Mouse (Mus musculus) thymus, adult 2 months (tissue): Measurements from ENCODE around the gene Foxi3. TPM values are rescaled to one million over a fixed set of nuclear protein-coding genes. Genes with fewer than 3 reads are reported as not detected.

Source experiments
- DNase-seq: peaks from one replicate; pipeline ENCODE4 v3.0.0; 2021
- H3K27ac ChIP-seq: fragments of 200-500 bp; 2 replicates; pipeline ENCODE4 v1.5.1; 2012; ENCODE audit warnings: low read length, control low read depth; ENCODE audit not compliant: control insufficient read depth, insufficient read depth
- H3K27me3 ChIP-seq: fragments of 200-500 bp; 2 replicates; pipeline ENCODE4 v1.6.1; 2012; ENCODE audit warnings: mild to moderate bottlenecking, low read length, moderate library complexity, mixed read lengths; ENCODE audit not compliant: control insufficient read depth, insufficient read depth
- H3K36me3 ChIP-seq: fragments of 200-500 bp; 2 replicates; pipeline ENCODE4 v1.6.1; 2012; ENCODE audit warnings: mild to moderate bottlenecking, low read length, moderate library complexity; ENCODE audit not compliant: control insufficient read depth, insufficient read depth
- H3K4me1 ChIP-seq: fragments of 200-500 bp; replicated peaks from 2 replicates; pipeline ENCODE4 v1.6.1; 2012; ENCODE audit warnings: low read length; ENCODE audit not compliant: control insufficient read depth, insufficient read depth
- H3K4me3 ChIP-seq: fragments of 200-500 bp; 2 replicates; pipeline ENCODE4 v1.5.1; 2012; ENCODE audit warnings: mild to moderate bottlenecking, low read length, control low read depth, moderate library complexity; ENCODE audit not compliant: control insufficient read depth, insufficient read depth
- CTCF ChIP-seq: fragments of 200-500 bp; IDR thresholded peaks from 2 replicates; pipeline ENCODE4 v1.5.1; 2012; ENCODE audit warnings: mild to moderate bottlenecking, control low read depth, low read length, moderate library complexity, borderline replicate concordance; ENCODE audit not compliant: control insufficient read depth, poor library complexity, insufficient read depth; ENCODE audit errors: extremely low read depth
- POLR2A ChIP-seq: fragments of 200-500 bp; IDR thresholded peaks from 2 replicates; pipeline ENCODE4 v1.6.1; 2012; ENCODE audit warnings: mild to moderate bottlenecking, low read length, control low read depth, moderate library complexity; ENCODE audit not compliant: control insufficient read depth, poor library complexity, insufficient read depth; ENCODE audit errors: extremely low read depth
- WGBS: fragments of 180-500 bp; shearing (Covaris S2); methylation state at CpG from one replicate; pipeline ENCODE4 v1.1.7; 2018; 5-methylcytosine and 5-hydroxymethylcytosine counted together
- polyA plus RNA-seq: library from polyadenylated mRNA; depleted of rRNA; stranded (reverse); fragments of >200 nt; gene quantifications from 2 replicates; pipeline ENCODE4 v1.2.3, GENCODE M21; 2012; rRNA removed

The Foxi3 gene
- polyA plus RNA-seq, 1 experiment = 0.08 TPM

- TF ChIP-seq POLR2A (no peak), CTCF (no peak)
- Histone ChIP-seq H3K4me3 (no peak overlapping the region), H3K27me3 (no peaks in the 10 kb centered on the region), H3K4me1 (no peaks in the 10 kb centered on the region), H3K27ac (no peak overlapping the region), H3K36me3 (no peaks in the 10 kb centered on the region)
- no peak for DNase-seq
- 84% methylated on average over 1 of the region's 1 CpGs for WGBS
These were observed 26.1 kb downstream of the Foxi3 start for GRCm38 (mm10) chr6:70982416-70982815.

DNA sequence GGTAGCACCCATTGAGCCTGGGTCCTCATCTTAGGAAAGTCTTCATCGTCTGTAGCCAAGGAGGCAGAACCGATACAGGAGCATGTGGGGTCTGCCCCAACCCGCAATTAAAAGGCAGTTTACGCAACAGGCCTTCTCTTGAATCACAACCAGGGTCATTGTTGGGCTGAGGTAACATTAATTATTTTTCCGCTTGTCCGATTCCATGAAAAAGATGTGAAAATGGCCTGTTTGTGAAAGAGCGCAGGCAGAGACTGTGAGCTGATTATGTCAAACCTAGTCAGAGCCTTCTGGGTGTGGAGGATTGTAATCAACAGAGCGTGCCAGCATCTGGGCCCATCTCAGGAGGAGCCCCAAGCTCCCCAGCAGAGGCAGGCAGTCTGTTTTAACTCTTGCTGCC, 30.4 kb downstream of the Foxi3 start:
- DNase-seq = no peak
- Histone ChIP-seq H3K4me3 (no peak overlapping the region), H3K27me3 (no peaks in the 10 kb centered on the region), H3K27ac (no peak overlapping the region), H3K4me1 (no peaks in the 10 kb centered on the region), H3K36me3 (no peaks in the 10 kb centered on the region)
- WGBS = 96% methylated on average over 8 of the region's 8 CpGs
- TF ChIP-seq POLR2A (no peak), CTCF (no peak)

DNA sequence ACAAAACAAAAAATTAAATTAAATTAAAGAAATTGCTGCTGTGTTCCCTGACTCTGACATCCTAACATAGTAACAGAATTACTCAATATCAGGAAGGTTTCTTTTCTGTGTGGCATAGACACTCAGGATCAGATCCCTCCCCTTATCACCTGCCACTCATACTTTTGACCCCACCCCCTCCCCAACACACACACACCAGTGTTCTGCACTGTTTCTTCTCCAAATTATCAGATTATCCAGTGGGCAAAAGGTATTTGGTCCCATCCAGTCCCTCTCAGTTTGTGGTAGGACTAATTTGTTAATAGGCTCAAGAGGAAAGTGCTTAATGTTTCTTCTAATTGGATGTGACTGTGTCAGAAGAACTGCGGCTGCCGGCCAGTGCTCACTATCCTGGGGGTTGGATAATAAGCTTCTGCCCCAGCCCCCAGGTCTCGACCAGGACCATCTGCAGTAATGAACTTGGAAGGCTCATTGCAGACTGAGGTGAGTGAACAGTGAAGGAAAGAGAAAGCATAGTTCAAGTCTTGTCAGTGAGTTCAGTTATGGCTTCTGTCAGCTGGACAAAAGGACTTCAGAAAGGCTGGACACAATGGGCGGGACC, 39.9 kb downstream of the Foxi3 start:
- no peaks in the 10 kb centered on the region for H3K4me1 ChIP-seq
- no peaks in the 10 kb centered on the region for H3K27me3 ChIP-seq
- H3K4me3 ChIP-seq = no peak overlapping the region
- WGBS = 90% methylated on average over 4 of the region's 4 CpGs
- no peak overlapping the region for H3K27ac ChIP-seq
- no peak for DNase-seq
- H3K36me3 ChIP-seq = no peaks in the 10 kb centered on the region
- TF ChIP-seq POLR2A (no peak), CTCF (no peak)

GRCm38 (mm10) chr6:71002656-71003055, 46.3 kb downstream of the Foxi3 start:
- TF ChIP-seq CTCF = no peak
- TF ChIP-seq POLR2A = no peak
- no peaks in the 10 kb centered on the region for H3K4me1 ChIP-seq
- no peak overlapping the region for H3K27ac ChIP-seq
- H3K36me3 ChIP-seq = no peaks in the 10 kb centered on the region
- 93% methylated on average over 2 of the region's 2 CpGs for WGBS
- no peak overlapping the region for H3K4me3 ChIP-seq
- DNase-seq = no peak
- H3K27me3 ChIP-seq = no peaks in the 10 kb centered on the region

DNA sequence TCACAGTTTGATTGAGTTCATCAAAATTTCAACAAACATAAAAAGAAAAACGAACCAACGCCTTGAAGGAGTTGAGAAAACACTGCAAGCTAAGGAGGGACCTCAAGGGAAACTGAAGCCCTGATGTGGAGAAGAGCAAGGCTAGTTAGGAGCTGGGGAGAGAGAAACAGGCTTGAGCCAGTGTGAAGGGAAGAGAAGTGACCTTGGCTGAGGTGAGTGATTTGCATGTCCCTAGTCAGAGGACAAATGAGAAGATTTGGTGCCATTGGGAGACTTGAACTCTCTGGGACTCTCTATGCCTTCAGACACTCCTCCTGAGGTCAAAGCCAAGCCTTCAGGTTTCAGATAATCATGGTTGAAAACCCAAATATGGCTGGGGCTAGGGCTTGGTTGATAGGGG, 47.8 kb downstream of the Foxi3 start:
- WGBS = 95% methylated on average over 2 of the region's 2 CpGs
- no peak overlapping the region for H3K27ac ChIP-seq
- H3K4me1 ChIP-seq = no peaks in the 10 kb centered on the region
- TF ChIP-seq CTCF (no peak), POLR2A (no peak)
- no peaks in the 10 kb centered on the region for H3K27me3 ChIP-seq
- no peaks in the 10 kb centered on the region for H3K36me3 ChIP-seq
- DNase-seq = no peak
- H3K4me3 ChIP-seq = no peak overlapping the region

Other genes starting within 250 kb of the Foxi3 start
- gene Rpia, start 164.3 kb upstream of the Foxi3 start, polyA plus RNA-seq = 15.7 and 20.0 TPM in 2 replicates
- gene Eif2ak3, start 112.0 kb upstream of the Foxi3 start, polyA plus RNA-seq = 25.9 and 33.0 TPM in 2 replicates
- 0.26 TPM in 1 of 2 replicates, not detected in the other for gene Tex37, start 37.6 kb upstream of the Foxi3 start, polyA plus RNA-seq
- 3.9 and 4.6 TPM in 2 replicates for gene Thnsl2, start 187.9 kb downstream of the Foxi3 start, polyA plus RNA-seq
- 0.47 and 2.2 TPM in 2 replicates for gene Fabp1, start 243.3 kb downstream of the Foxi3 start, polyA plus RNA-seq